Mouse (Mus musculus) neural tube, embryonic 12.5 days (tissue): ENCODE measurements around the gene C1qtnf5. TPM values are rescaled to one million over a fixed set of nuclear protein-coding genes. Genes with fewer than 3 reads are reported as not detected.

Source experiments
- ATAC-seq: fragments of 200-750 bp; cut with Nextera tagmentation; 2 replicates; pipeline ENCODE4 v1.8.0; 2017; ENCODE audit warnings: low read depth, mild to moderate bottlenecking, moderate TSS enrichment, moderate library complexity; ENCODE audit not compliant: low FRiP score
- H3K27ac ChIP-seq: fragments of 300-500 bp; sonication (generic); 2 replicates; pipeline ENCODE4 v1.5.1; 2016
- H3K27me3 ChIP-seq: fragments of 300-500 bp; sonication (generic); replicated peaks from 2 replicates; pipeline ENCODE4 v1.6.1; 2016; ENCODE audit warnings: mild to moderate bottlenecking
- H3K36me3 ChIP-seq: fragments of 300-500 bp; sonication (generic); 2 replicates; pipeline ENCODE4 v1.6.1; 2016; ENCODE audit warnings: mild to moderate bottlenecking
- H3K4me1 ChIP-seq: fragments of 300-500 bp; sonication (generic); 2 replicates; pipeline ENCODE4 v1.6.1; 2016
- H3K4me2 ChIP-seq: fragments of 300-500 bp; sonication (generic); replicated peaks from 2 replicates; pipeline ENCODE4 v1.6.1; 2016; ENCODE audit warnings: mild to moderate bottlenecking
- H3K4me3 ChIP-seq: fragments of 300-500 bp; sonication (generic); 2 replicates; pipeline ENCODE4 v1.5.1; 2016
- H3K9ac ChIP-seq: fragments of 300-500 bp; sonication (generic); 2 replicates; pipeline ENCODE4 v1.6.1; 2016; ENCODE audit warnings: mild to moderate bottlenecking
- H3K9me3 ChIP-seq: fragments of 300-500 bp; sonication (generic); 2 replicates; pipeline ENCODE4 v1.6.1; 2016; ENCODE audit warnings: mild to moderate bottlenecking
- WGBS: fragments of 180-500 bp; shearing (Covaris S2); methylation state at CpG from one replicate; pipeline ENCODE4 v1.1.7; 2016; 5-methylcytosine and 5-hydroxymethylcytosine counted together
- polyA plus RNA-seq: library from polyadenylated mRNA; unstranded; fragments of >200 nt; fragmentation: Nextera tagmentation; extraction: Ambion mirVana; gene quantifications from 2 replicates; pipeline ENCODE4 v1.2.1, GENCODE M21; 2016

The C1qtnf5 gene
- 0.43 and 0.74 TPM in 2 replicates for polyA plus RNA-seq

DNA sequence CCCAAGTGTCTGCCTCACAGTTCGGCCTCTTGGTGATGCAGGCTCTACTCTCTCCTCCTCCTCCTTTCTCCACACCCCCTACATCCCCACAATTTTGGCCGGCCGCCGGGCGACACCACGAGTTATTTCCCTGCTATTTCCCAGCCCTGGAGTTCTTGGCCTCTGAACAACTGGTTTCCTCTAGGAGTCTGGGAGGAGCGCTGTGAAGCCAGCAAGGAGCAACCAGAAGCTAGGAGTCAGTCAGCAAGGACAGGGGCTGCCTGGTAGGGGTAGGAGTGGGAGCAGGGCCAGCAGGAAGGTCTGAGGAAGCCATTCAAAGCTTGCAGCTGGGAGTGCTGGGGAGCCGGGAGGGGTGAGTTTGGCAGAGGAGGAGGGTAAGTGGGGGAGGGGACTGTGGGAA lies at the start of gene C1qtnf5:
Gene C1qtnf5, plus strand, starts transcription at position 136 of the 400 bp plus-strand sequence.
- peaks cover 18% of the 10 kb centered on the region for H3K36me3 ChIP-seq
- H3K27ac ChIP-seq, result no peak within 1 kb of the TSS
- H3K9ac ChIP-seq, result 0 out of 2 replicates have a peak within 1 kb of the TSS, but pooled peaks have one; percentile 26
- H3K4me1 ChIP-seq, result peaks cover 46% of the 10 kb centered on the region
- peak within 1 kb of the TSS; percentile 44 for H3K4me2 ChIP-seq
- 41% methylated on average over 8 of the region's 8 CpGs for WGBS
- ATAC-seq, result no peak
- H3K9me3 ChIP-seq, result no peaks in the 10 kb centered on the region
- no peaks in the 10 kb centered on the region for H3K27me3 ChIP-seq
- H3K4me3 ChIP-seq, result no peak within 1 kb of the TSS

DNA sequence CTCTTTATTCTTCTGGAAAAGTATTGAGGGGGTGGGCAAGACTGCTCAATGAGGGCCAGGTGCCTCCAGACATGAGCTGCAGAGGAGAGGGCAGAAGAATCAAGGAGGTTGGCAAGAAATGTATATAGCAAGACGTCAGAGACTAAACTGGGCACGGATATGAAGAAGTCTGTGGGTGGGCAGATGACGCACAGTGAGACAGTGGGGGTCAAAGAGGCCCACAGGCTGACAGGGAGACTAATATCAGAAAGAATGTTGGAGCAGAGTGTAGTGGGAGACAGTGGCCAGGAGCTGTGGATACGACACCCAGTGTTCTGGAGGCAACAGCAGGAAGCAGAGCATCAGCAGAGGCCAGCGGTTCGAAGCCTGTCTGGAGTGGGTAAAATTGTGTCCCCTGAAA lies 48.4 kb upstream of the C1qtnf5 start:
- ATAC-seq, result no peak
- Histone ChIP-seq H3K27me3 (no peaks in the 10 kb centered on the region), H3K36me3 (no peaks in the 10 kb centered on the region), H3K27ac (no peak overlapping the region), H3K9ac (no peak overlapping the region), H3K4me2 (no peak overlapping the region), H3K4me1 (no peaks in the 10 kb centered on the region), H3K9me3 (no peaks in the 10 kb centered on the region; the same call in 1 of the 2 replicates), H3K4me3 (no peak overlapping the region)
- 89% methylated on average over 6 of the region's 6 CpGs for WGBS

- no peak for ATAC-seq
These were observed 41.9 kb upstream of the C1qtnf5 start for GRCm38 (mm10) chr9:44065177-44065576.

DNA sequence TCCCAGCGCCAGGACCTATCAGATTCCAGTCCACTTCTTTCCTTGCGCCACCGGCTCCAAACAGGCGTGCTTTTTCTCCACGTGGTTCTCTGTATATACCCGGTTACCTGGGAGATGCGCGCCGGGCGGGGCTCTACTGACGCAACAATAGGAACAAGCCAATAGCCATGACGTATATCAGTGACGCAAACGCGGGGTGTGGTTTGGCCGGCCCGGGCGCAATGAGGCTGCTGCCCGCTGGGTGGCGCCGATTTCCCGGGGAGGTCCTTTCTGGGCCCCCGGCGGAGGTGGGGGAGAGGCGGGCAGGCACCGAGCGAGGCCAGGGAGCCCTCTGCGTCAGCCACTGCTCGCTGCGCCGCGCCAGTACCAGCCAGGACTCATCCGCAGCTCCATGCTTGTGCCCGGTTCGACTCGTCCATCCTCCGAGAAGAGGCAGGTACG lies 40.2 kb upstream of the C1qtnf5 start, which contains the start of gene Usp2:
Gene Usp2, plus strand, starts transcription at position 237 of the 441 bp plus-strand sequence.
- H3K27me3 ChIP-seq, result no peaks in the 10 kb centered on the region
- H3K27ac ChIP-seq, result no peak within 1 kb of the TSS
- WGBS, result under 1% methylated on average over 38 of the region's 38 CpGs
- H3K9ac ChIP-seq, result peak within 1 kb of the TSS; percentile 48
- peaks cover 24% of the 10 kb centered on the region for H3K4me1 ChIP-seq
- peak within 1 kb of the TSS; percentile 43 for H3K4me3 ChIP-seq
- peak within 1 kb of the TSS; percentile 79 for H3K4me2 ChIP-seq
- no peaks in the 10 kb centered on the region for H3K36me3 ChIP-seq
- ATAC-seq, result peak; percentile 96
- H3K9me3 ChIP-seq, result no peaks in the 10 kb centered on the region

More at GRCm38 (mm10) chr9:44065177-44065576, 41.9 kb upstream of the C1qtnf5 start:
- Histone ChIP-seq H3K9ac (no peak overlapping the region), H3K36me3 (no peaks in the 10 kb centered on the region), H3K4me3 (no peak overlapping the region), H3K4me2 (no peak overlapping the region), H3K27me3 (no peaks in the 10 kb centered on the region), H3K27ac (no peak overlapping the region), H3K4me1 (peaks cover 10% of the 10 kb centered on the region), H3K9me3 (no peaks in the 10 kb centered on the region)
- WGBS, result 41% methylated on average over 1 of the region's 1 CpGs

DNA sequence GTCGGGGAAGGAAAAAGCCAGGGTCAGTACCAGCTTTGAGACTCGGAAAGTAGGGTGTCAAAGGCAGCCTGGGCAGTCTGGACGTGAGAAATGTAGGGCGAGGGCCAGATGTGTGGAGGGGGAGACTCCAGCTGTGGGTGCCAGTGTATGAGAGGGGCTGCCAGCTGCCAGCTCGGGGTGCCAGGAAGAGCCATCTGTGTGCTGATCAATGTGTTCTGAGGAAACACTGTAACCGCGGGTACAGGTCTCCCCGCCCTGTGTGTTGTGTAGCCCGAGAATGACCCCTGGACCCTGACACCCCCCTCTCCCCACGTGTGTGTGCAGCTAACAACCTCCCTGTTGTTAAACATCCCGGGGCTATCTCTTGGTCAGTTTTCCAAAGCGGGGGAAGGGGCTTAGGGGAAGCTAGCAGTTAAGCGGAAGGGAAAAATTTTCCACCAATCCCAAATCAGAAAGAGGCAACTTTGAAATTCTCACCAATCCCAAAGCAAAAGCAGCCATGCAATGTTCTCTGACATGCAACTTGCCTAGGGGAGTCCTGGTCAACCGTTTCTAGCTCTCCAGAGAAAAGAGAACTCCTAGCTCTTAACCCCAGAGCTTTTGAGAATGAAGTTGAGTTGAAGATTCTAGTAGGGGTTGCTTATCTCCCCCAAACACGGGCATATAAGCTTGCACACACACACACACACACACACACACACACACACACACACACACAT lies 39.6 kb upstream of the C1qtnf5 start:
- Histone ChIP-seq H3K9ac (peak overlapping the region; percentile 48), H3K4me2 (peak overlapping the region; percentile 79), H3K27me3 (no peaks in the 10 kb centered on the region), H3K27ac (no peak overlapping the region), H3K4me3 (peak overlapping the region; percentile 43), H3K36me3 (no peaks in the 10 kb centered on the region), H3K4me1 (peaks cover 30% of the 10 kb centered on the region), H3K9me3 (no peaks in the 10 kb centered on the region)
- 10% methylated on average over 15 of the region's 15 CpGs for WGBS
- ATAC-seq, result peak; percentile 53

DNA sequence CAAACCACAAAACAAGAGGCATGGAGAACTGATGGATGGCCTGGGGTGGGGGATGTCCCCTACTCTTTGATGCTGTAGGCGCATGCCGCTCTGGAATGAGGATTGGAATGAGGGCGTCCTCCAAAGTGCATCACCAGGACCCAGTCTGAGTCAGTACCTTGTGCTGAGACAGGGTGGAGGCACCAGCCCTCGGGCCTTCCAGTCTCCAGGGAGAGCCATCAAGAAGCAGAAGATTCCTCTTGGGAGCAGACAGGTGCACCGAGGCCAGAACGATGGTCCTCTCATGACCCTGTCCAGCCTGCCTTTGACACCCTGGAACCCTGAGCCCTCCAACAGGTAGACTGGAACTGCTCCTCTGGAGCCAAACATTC lies 39.1 kb upstream of the C1qtnf5 start:
- H3K27ac ChIP-seq, result no peak overlapping the region
- no peak overlapping the region for H3K4me3 ChIP-seq
- no peak overlapping the region for H3K9ac ChIP-seq
- no peak overlapping the region; the same call in 1 of the 2 replicates for H3K4me2 ChIP-seq
- H3K36me3 ChIP-seq, result no peaks in the 10 kb centered on the region
- H3K9me3 ChIP-seq, result no peaks in the 10 kb centered on the region
- 83% methylated on average over 6 of the region's 6 CpGs for WGBS
- peaks cover 35% of the 10 kb centered on the region for H3K4me1 ChIP-seq
- no peak for ATAC-seq
- H3K27me3 ChIP-seq, result no peaks in the 10 kb centered on the region

DNA sequence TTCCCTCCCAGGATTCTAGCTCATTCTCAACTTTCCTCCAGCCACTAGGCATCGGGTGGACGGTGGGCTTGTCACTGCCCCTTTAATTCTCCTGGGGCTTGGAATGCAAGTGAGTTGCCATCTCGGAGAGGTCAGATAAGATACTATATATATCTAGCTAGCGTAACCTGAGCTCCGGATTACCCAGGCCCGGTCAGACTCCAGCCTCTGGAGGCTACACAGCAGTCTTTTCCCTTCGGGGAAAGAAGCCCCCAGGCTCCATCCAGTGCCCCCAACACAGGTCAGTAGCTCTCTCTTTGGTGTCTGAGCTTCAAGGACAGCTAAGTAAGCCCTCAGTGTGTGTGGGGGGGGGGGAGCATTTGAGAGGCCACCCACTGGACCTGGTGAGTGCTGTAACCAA lies 37.8 kb upstream of the C1qtnf5 start:
- H3K36me3 ChIP-seq, result no peaks in the 10 kb centered on the region
- ATAC-seq, result no peak
- H3K27me3 ChIP-seq, result no peaks in the 10 kb centered on the region
- H3K9me3 ChIP-seq, result no peaks in the 10 kb centered on the region
- no peak overlapping the region for H3K9ac ChIP-seq
- H3K4me3 ChIP-seq, result no peak overlapping the region
- H3K4me1 ChIP-seq, result peaks cover 42% of the 10 kb centered on the region
- WGBS, result 37% methylated on average over 7 of the region's 7 CpGs
- H3K27ac ChIP-seq, result no peak overlapping the region
- H3K4me2 ChIP-seq, result no peak overlapping the region

- no peaks in the 10 kb centered on the region for H3K36me3 ChIP-seq
- peak overlapping the region; percentile 20; the same call in 1 of the 2 replicates for H3K4me2 ChIP-seq
- no peak overlapping the region for H3K9ac ChIP-seq
- no peak overlapping the region for H3K4me3 ChIP-seq
- no peak for ATAC-seq
- H3K4me1 ChIP-seq, result peaks cover 42% of the 10 kb centered on the region
- 72% methylated on average over 14 of the region's 14 CpGs for WGBS
- no peak overlapping the region for H3K27ac ChIP-seq
- no peaks in the 10 kb centered on the region for H3K9me3 ChIP-seq
- H3K27me3 ChIP-seq, result no peaks in the 10 kb centered on the region
These were observed 36.8 kb upstream of the C1qtnf5 start for GRCm38 (mm10) chr9:44070113-44070843.

DNA sequence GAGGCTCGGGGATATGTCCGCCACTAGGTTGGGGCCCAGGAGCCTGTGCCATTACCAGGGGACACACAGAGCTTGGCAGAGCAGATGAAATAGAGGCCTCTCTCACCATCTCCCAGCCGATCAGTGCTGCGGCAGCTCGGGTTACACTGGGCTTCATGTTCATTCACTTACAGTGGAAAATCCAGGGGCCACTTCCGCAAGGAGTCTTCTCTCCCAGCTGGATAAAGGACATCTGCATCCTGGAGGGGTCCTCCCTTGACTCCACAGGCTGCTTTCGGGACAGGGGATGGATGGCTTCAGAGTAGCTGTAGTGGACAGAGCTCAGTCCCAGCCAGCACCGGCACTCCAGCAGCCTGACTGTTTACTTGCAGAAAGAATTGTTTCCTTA lies 36.2 kb upstream of the C1qtnf5 start:
- H3K27me3 ChIP-seq, result no peaks in the 10 kb centered on the region
- no peak overlapping the region for H3K27ac ChIP-seq
- H3K36me3 ChIP-seq, result no peaks in the 10 kb centered on the region
- H3K4me2 ChIP-seq, result peak overlapping the region; percentile 20; the same call in 1 of the 2 replicates
- 30% methylated on average over 8 of the region's 8 CpGs for WGBS
- H3K9ac ChIP-seq, result no peak overlapping the region
- H3K4me1 ChIP-seq, result peaks cover 42% of the 10 kb centered on the region
- H3K4me3 ChIP-seq, result no peak overlapping the region
- ATAC-seq, result no peak
- no peaks in the 10 kb centered on the region for H3K9me3 ChIP-seq

DNA sequence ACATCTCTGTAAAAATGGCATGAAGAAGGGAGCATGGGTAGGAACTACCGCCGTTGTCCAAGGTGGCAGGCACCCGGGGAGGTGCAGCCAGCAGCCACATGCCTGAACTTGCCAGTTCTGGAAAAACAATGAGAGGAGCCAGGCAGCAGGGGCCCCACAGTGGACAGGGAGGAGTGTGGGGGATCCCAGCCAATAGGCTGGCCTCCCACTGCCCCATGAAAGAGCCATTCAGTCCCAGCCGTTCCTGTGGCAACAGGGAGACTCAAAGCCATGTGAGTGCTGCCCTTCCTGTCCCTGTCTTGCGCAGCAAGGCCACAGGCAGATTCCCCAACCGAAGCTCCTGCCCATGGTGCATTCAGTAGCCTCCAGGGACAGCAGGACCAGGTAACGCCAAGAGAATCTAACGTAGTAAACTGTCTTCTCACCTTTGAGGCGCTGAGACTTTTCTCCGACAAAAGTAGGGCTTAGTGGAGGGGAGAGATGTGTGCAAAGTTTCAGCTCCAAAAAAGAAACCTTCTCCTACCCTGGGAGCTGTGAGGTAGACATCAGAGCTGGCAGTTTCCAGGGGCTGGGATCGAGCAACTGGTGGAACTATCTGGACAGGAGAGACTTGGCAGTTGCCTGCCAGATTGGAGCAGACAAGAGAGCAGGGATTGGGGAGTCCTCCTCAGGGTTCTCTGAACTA lies 35.0 kb upstream of the C1qtnf5 start:
- Histone ChIP-seq H3K4me2 (peak overlapping the region; percentile 48), H3K27ac (no peak overlapping the region), H3K4me3 (no peak overlapping the region), H3K9me3 (no peaks in the 10 kb centered on the region), H3K9ac (0 out of 2 replicates have a peak overlapping the region, but pooled peaks have one; percentile 17), H3K27me3 (no peaks in the 10 kb centered on the region), H3K36me3 (no peaks in the 10 kb centered on the region), H3K4me1 (peaks cover 44% of the 10 kb centered on the region)
- ATAC-seq, result peak; percentile 74
- 17% methylated on average over 11 of the region's 11 CpGs for WGBS

DNA sequence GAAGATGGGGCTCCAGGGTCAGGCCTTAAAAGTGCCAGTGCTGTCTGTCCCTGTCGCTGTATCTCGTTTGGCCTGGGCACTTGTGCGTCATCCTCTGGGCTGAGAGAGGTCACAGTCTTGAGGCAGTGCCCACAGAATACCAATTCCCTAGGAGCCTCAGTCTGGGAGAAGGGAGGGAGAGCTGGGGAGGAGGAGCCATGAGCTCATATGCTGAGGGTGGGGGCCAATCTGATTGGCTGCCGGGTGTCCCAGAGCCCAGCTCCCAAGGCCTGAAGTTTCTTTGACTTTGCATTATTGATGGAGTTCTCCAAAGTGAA lies 34.5 kb upstream of the C1qtnf5 start:
- H3K4me3 ChIP-seq, result no peak overlapping the region
- WGBS, result 21% methylated on average over 4 of the region's 4 CpGs
- no peaks in the 10 kb centered on the region for H3K9me3 ChIP-seq
- no peaks in the 10 kb centered on the region for H3K36me3 ChIP-seq
- peak; percentile 70 for ATAC-seq
- H3K9ac ChIP-seq, result no peak overlapping the region
- H3K4me2 ChIP-seq, result peak overlapping the region; percentile 48
- H3K27ac ChIP-seq, result no peak overlapping the region
- H3K27me3 ChIP-seq, result no peaks in the 10 kb centered on the region
- peaks cover 39% of the 10 kb centered on the region for H3K4me1 ChIP-seq

GRCm38 (mm10) chr9:44073115-44073514 lies 33.9 kb upstream of the C1qtnf5 start:
- Histone ChIP-seq H3K27me3 (no peaks in the 10 kb centered on the region), H3K4me1 (peaks cover 39% of the 10 kb centered on the region), H3K4me3 (no peak overlapping the region), H3K27ac (0 out of 2 replicates have a peak overlapping the region, but pooled peaks have one; percentile 46), H3K4me2 (peak overlapping the region; percentile 48), H3K9me3 (no peaks in the 10 kb centered on the region), H3K36me3 (no peaks in the 10 kb centered on the region), H3K9ac (no peak overlapping the region)
- 38% methylated on average over 5 of the region's 5 CpGs for WGBS
- ATAC-seq, result no peak
